Mouse (Mus musculus) cerebellum, postnatal 36 days (tissue): ENCODE data around the gene Pax5.

ENCODE experiments used
- DNase-seq, 2 experiments: peaks; one replicate each; pipeline ENCODE4 v3.0.0; 2021 to 2022; ENCODE audit warnings: mixed read lengths in 2 of 2

Gene Pax5

GRCm38 (mm10) chr4:44705151-44705550 lies 5.1 kb downstream of the Pax5 start:
- DNase-seq: no peak

GRCm38 (mm10) chr4:44704369-44704745 lies 5.9 kb downstream of the Pax5 start:
- DNase-seq: peak; percentile 41 to 59

- peak in 1 of 2 experiments; percentile 9 for DNase-seq
Measured at GRCm38 (mm10) chr4:44703686-44704368, 6.5 kb downstream of the Pax5 start.

- peak; percentile 7 to 31 for DNase-seq
Measured at GRCm38 (mm10) chr4:44702891-44703685, 7.2 kb downstream of the Pax5 start.

- DNase-seq: peak; percentile 31 to 50
Measured at GRCm38 (mm10) chr4:44702011-44702527, 8.2 kb downstream of the Pax5 start.

GRCm38 (mm10) chr4:44701513-44701912 lies 8.8 kb downstream of the Pax5 start:
- peak in 1 of 2 experiments; percentile 10 for DNase-seq

- DNase-seq: no peak
Measured at GRCm38 (mm10) chr4:44696676-44697075, 13.6 kb downstream of the Pax5 start.

- DNase-seq: no peak
Measured at GRCm38 (mm10) chr4:44694369-44694768, 15.9 kb downstream of the Pax5 start.

GRCm38 (mm10) chr4:44685582-44685981 lies 24.7 kb downstream of the Pax5 start:
- DNase-seq: no peak

- DNase-seq: no peak
Measured at GRCm38 (mm10) chr4:44680242-44680897, 29.9 kb downstream of the Pax5 start.

- DNase-seq: no peak
Measured at GRCm38 (mm10) chr4:44678641-44679040, 31.6 kb downstream of the Pax5 start.

- peak in 1 of 2 experiments; percentile 21 for DNase-seq
Measured at GRCm38 (mm10) chr4:44678026-44678425, 32.3 kb downstream of the Pax5 start.

- DNase-seq: no peak
Measured at GRCm38 (mm10) chr4:44674973-44675372, 35.3 kb downstream of the Pax5 start.

GRCm38 (mm10) chr4:44673726-44674125 lies 36.6 kb downstream of the Pax5 start:
- no peak for DNase-seq

GRCm38 (mm10) chr4:44672216-44672937 lies 37.9 kb downstream of the Pax5 start:
- DNase-seq: no peak

- DNase-seq: no peak
Measured at GRCm38 (mm10) chr4:44671486-44671885, 38.8 kb downstream of the Pax5 start.

- DNase-seq: no peak
Measured at GRCm38 (mm10) chr4:44671035-44671434, 39.3 kb downstream of the Pax5 start.

- no peak for DNase-seq
Measured at GRCm38 (mm10) chr4:44670380-44670779, 39.9 kb downstream of the Pax5 start.

GRCm38 (mm10) chr4:44669485-44670181 lies 40.7 kb downstream of the Pax5 start:
- DNase-seq: peak in 1 of 2 experiments; percentile 17

GRCm38 (mm10) chr4:44668574-44668973 lies 41.7 kb downstream of the Pax5 start:
- no peak for DNase-seq

- DNase-seq: no peak
Measured at GRCm38 (mm10) chr4:44668172-44668571, 42.1 kb downstream of the Pax5 start.

GRCm38 (mm10) chr4:44667369-44667768 lies 42.9 kb downstream of the Pax5 start:
- DNase-seq: no peak
